Mouse (Mus musculus) cerebellum, postnatal 10 days (tissue): ENCODE data around the gene Slc25a30.

ENCODE experiments used
- DNase-seq, 2 experiments: peaks; one replicate each; pipeline ENCODE4 v3.0.0; 2021; ENCODE audit warnings: mixed read lengths in 2 of 2

Slc25a30 gene

DNA sequence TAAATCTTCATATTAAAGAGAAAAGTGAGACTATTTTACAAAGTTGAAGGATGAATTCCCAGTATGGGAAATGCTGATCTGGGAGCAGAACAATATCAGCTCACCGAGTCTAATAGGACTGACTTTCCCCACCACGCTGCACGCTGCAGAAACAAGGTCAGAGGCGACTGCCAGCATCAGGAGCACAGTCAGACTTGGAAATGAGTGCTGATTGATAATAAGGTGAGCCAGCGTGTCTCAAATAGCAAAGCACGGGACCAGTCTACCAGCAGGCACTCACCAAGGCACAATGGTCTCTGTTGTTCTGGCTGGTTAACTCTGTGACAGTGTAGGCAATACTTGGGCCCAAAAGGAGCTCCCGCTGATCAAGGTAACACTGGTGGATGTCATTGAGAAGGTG lies 54.2 kb downstream of the Slc25a30 start:
- DNase-seq = no peak

DNA sequence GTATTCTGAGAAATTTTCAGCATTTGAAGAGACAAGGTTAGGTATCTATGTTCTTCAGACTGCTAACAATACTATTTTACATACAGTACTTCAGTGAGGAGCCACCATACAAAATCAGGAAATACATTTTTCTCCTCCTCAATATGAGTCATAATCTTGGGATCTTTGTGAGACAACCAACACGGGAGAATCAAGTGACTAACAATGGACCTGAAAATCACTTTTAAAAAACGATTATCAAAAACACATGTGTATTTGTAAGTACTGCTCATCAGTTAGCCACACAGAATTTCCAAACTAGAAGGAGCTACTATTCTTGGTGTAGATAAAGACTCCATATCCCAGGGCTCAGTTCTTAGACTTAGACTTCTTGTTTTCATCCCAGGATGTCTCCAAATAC lies 55.5 kb downstream of the Slc25a30 start:
- DNase-seq = no peak

DNA sequence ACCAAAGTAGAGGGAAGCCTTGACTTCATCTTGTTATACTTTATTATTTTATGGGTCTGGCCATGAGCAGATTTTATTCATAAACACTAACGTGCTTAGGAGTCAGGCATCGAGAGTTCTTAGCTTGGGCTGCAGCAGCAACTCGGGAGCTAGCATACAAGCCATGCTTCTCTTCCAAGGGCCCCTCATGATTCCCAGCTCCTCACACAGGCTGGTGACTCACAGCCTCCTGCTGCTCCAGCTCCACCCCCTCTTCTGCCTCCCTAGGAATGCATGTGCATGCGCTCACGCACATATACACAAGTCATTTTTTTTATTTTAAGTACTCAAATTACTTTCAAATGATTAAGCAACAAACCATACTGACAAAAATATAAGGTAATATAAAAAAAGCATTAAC lies 58.7 kb downstream of the Slc25a30 start:
- DNase-seq = no peak

DNA sequence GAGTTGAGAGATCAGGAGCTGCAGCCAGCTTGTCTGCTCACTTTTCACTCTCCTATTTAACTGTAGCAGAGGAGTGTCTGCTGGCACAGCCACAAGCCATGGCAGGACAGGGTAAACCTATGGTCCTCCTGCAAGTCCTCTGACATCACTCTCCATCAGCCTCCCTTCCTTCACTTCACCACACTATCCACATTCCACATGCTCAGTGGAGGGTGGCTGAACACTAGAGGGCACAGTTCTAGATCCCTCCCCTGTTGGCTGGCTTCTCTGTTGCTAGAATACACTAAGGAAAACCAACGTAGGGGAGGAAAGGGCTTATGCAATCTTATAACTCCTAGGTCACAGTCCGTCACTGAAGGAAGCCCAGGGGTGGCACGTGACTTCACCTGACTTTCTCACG lies 59.8 kb downstream of the Slc25a30 start:
- peak in 1 of 2 experiments; percentile 29 for DNase-seq

DNA sequence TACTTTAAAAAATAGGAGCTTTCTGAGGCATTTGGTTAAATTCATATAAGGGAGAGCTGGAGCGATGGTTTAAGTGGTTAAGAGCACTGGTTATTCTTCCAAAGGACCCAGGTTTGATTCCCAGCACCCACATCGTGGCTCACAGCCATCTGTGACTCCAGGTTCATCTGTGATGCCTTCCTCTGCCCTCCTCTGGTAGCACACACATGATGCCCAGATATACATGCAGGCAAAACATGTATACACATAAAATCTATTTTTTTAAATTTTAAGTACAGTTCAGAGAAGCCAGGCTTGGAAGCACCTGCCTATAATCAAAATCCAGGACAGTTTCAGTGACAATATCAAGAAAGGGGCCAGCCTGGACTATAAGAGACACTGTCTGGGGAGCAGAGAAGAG lies 64.0 kb downstream of the Slc25a30 start:
- DNase-seq = no peak

DNA sequence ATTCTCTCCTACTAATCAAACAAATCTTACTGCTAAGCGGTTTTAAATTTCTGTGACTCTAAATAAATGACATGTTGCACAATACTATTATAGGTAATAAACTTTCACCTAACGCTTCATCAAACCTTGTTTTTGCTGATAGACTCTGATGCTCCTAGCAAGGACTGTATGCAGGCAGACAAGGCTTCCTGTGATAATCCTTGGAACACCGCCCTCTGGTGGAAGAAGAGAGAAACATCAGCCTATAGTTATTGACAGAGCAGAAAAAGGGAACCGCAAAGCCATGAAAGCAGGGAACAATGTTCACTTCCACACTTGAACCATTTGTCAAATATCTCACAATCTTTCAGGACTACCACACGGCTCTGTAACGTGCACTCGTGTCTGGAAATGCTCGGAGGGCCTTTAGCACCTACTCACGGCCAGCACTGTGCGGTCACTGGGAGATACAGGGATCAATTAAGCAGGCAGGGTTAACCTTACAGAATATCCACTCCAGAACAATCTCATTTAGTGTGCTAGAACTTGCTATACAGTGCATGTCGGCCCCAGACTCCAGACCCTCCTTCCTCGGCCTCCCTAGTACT lies 64.8 kb downstream of the Slc25a30 start:
- peak; percentile 77 to 84 for DNase-seq

DNA sequence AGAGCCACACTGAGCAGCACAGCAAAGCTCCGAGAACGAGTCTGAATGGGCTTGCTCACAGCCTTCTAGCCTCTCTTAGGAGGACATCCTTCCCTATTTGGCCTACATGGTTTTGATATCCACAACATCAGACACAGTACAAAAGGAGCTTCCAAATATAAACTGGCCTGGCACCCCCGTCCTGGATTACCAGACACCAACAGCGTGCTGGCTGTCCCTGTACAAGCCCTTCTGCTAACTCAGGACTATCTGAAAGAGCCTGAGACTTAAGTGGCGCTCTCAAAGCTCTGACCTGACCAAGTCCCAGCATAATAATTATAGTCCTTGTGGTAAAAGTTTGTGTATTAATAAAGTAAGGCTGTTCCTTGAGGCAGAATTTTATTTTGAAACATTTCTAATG lies 66.7 kb downstream of the Slc25a30 start:
- DNase-seq = no peak

DNA sequence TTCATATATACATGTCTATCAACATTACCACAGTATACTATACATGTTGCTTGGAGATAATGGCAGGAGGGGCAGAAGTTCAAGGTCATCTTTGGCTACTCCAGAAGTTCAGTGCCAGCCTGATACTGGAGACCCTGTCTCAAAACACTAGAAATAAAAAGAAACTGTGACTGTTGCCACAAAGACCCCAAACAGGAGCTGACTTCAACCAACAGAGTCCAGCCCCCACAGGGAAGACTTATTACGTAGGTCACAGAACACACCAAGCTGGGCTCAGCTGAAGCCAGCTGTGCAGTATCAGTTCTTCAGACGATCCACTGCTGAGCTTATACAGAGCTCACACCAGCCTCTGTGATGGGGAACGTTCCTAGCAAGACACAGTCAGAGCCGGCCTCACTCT lies 70.4 kb downstream of the Slc25a30 start:
- DNase-seq = no peak

DNA sequence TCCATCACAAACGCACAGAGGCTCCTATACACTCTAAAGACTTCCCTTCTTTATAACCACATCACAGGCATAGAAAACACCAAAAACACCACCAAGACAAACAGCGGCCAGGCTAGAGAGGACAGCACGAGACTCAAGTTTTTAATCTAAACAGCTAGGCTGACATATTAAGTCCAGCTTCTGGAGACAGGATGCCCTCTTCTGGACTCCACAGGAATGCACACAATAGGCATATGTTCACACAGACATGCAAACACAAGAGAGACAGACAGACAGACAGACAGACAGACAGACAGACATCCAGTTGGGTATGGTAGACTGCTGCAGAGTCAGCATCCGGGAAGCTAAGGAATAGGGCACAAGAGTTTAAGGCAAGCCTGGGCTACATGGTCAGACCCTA lies 73.2 kb downstream of the Slc25a30 start:
- DNase-seq = peak; percentile 17 to 27

DNA sequence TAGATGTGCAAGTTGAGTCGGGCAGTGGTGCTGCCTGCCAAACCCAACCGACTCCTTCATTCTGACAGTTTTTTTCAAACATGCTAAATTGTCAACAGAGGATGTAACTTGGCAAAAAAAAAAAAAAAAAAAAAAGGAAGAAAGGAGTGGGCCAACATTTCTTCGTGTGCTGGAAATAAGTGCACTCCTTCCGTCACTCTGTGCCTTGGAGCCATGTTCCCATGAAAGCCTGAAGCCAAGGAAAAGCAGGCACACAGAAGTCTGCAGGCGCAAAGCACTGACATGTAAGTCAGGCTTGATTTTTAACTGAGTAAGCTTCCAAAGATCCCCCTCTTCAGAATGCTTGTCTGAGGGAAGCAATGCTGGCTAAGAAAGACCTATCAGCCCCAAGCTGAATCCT lies 74.2 kb downstream of the Slc25a30 start:
- DNase-seq = no peak

DNA sequence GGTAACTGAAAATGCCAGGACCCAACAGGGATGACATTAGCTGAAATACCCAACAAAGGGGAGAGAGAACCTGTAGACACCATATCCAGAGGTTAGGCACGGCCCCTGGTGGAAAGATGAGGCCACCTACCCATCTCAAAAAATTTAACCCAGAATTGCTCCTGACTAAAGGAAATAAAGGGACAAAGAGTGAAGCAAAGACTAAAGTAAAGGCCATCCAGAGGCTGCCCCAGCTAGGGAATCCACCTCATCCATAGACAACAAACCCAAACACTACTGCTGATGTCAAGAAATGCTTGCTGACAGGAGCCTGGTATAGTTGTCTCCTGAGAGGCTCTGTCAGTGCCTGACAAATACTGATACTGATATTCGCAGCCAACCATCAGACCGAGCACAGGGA lies 75.1 kb downstream of the Slc25a30 start:
- DNase-seq = no peak
